Mouse (Mus musculus): Measurements from ENCODE around the gene Prkab1. TPM values are rescaled to one million over a fixed set of nuclear protein-coding genes. Genes with fewer than 3 reads are reported as not detected.
A peak's percentile ranks its signal among the peaks of the same experiment; 100 is the strongest.

Gene Prkab1
- polyA plus RNA-seq, 1 experiment from 2014 or later = 84.0 TPM

DNA sequence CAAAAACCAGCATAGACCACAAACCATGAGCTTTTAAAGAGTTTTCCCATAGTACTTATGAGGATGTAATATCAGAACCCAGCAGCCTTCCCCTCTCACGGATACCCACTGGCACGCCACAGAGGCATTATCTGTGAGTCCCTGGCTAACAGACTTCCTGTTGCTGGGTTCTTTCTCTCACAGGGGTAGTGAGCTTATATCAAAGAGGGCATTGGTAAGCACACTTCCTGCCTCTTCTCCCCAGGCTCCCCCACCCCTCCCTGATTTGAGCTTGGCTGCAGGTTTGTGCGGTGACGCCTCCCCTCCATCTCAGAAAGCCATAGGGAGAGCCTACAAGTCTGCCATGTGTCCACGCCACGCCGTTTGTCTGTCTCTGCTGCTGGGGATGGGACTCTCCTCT, 4.8 kb upstream of the Prkab1 start:
- Histone ChIP-seq H3K27me3 (ENCODE audit: low read depth, poor library complexity, severe bottlenecking) (peaks cover 11% of the 10 kb centered on the region; the same call in 1 of the 2 replicates), H3K9me3 (replicated peaks) (no peaks in the 10 kb centered on the region), H3K4me1 (peaks cover 10% of the 10 kb centered on the region), H3K4me3 (no peak overlapping the region), H3K27ac (no peak overlapping the region), H3K36me3 (no peaks in the 10 kb centered on the region)
- DNase-seq (ENCODE audit: low spot score) = no peak
- 66% methylated on average over 7 of the region's 7 CpGs for WGBS

DNA sequence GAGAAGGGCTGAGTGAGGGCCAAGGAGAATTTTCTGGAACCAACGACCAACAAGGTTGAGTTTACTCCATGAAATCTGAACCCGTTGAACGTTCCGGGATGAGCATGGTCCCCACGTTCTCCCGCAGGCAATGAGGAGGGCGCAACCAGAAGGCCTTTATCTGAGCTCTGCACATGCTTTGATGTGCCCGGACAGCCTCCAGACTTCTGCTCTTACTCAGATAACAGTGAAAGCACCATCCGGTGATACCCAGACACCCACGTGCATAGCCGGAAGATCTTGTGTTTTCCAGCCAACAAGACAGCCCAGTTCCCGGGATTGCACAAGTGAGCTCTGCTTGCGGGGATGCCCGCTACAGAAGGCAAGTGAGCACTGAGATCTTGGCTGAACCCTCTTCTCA, 2.3 kb upstream of the Prkab1 start:
- H3K27me3 ChIP-seq (ENCODE audit: low read depth, poor library complexity, severe bottlenecking) = peaks cover 11% of the 10 kb centered on the region; the same call in 1 of the 2 replicates
- no peak overlapping the region for H3K4me3 ChIP-seq
- DNase-seq (ENCODE audit: low spot score) = no peak
- 94% methylated on average over 14 of the region's 14 CpGs for WGBS
- H3K27ac ChIP-seq = no peak overlapping the region
- peaks cover 24% of the 10 kb centered on the region for H3K4me1 ChIP-seq
- H3K36me3 ChIP-seq = peaks cover 9% of the 10 kb centered on the region
- no peaks in the 10 kb centered on the region for H3K9me3 ChIP-seq (replicated peaks)

DNA sequence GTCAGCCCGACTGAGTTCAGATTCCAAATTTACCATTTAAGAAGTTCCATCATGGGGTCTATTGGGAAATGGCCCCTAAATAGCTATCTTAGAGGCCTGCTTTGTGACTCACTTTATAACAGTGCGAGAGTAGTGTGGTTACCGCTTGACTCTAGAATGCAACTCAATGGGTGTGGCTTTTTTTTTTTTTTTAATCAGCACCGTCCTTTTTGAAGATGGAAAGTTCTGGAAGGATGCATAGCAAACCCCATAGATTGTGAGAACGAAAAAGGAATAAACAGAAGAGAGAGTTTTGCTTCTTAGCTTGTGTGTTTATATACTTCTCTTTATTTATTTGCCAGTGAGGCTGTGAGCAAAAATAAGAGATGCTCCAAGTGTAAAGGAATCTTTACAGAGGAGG, 1.8 kb upstream of the Prkab1 start:
- no peak for DNase-seq (ENCODE audit: low spot score)
- H3K9me3 ChIP-seq (replicated peaks) = no peaks in the 10 kb centered on the region
- no peak overlapping the region for H3K27ac ChIP-seq
- H3K27me3 ChIP-seq (ENCODE audit: low read depth, poor library complexity, severe bottlenecking) = peaks cover 11% of the 10 kb centered on the region; the same call in 1 of the 2 replicates
- H3K4me3 ChIP-seq = no peak overlapping the region
- H3K4me1 ChIP-seq = peaks cover 24% of the 10 kb centered on the region
- peaks cover 14% of the 10 kb centered on the region for H3K36me3 ChIP-seq
- 88% methylated on average over 5 of the region's 5 CpGs for WGBS

DNA sequence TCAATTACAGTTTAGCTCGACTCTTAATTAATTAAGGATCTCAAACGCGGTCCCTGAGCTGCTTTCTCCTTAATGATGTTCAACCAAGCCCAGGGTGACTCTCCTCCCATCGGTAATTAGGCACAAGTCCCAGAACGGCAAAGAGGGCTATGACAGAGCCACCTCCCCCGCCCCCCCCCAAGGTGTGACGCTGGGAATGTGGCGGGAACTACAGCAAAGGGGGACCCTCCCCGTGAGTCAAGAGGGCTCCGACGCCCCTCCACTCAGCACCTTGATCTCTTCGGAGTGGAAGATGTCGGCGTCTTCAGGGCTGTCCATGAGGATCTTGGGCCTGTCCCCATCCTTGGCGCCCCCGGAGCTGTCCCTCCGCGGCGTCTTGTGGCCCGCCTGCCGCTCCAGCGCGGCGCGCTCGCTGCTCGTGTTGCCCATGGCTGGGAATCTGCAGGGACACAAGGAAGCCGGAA, 455 bp downstream of the Prkab1 start:
- no peak for DNase-seq (ENCODE audit: low spot score)
- Histone ChIP-seq H3K4me1 (peaks cover 17% of the 10 kb centered on the region), H3K36me3 (peaks cover 37% of the 10 kb centered on the region), H3K9me3 (replicated peaks) (no peaks in the 10 kb centered on the region), H3K4me3 (peak overlapping the region; percentile 89), H3K27ac (peak overlapping the region; percentile 93), H3K27me3 (ENCODE audit: low read depth, poor library complexity, severe bottlenecking) (no peaks in the 10 kb centered on the region)
- WGBS = 1% methylated on average over 28 of the region's 28 CpGs

DNA sequence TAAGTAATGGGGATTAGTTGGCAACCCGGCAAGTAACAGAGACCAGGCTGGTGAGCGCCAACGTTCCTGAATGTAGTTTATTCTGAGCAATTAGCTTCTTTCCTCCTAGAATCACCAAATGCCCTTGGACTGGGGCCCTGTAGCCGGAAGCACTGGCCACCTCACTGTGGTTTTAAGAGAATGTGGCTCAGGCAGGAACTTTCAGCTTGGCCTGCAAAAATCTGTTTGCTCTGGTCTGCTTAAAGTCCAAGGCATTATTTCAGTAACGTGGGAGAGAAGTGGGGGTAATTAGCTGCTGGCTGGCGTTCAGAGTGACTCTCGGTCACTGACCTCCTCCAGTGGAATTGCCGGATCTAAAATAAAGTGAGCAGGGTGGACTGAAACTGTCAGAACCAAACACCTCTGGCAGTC, 1.1 kb downstream of the Prkab1 start:
- Histone ChIP-seq H3K4me3 (peak overlapping the region; percentile 89), H3K9me3 (replicated peaks) (no peaks in the 10 kb centered on the region), H3K4me1 (peaks cover 17% of the 10 kb centered on the region), H3K36me3 (peaks cover 42% of the 10 kb centered on the region), H3K27me3 (ENCODE audit: low read depth, poor library complexity, severe bottlenecking) (no peaks in the 10 kb centered on the region), H3K27ac (peak overlapping the region; percentile 93)
- no peak for DNase-seq (ENCODE audit: low spot score)
- WGBS = 30% methylated on average over 8 of the region's 8 CpGs

DNA sequence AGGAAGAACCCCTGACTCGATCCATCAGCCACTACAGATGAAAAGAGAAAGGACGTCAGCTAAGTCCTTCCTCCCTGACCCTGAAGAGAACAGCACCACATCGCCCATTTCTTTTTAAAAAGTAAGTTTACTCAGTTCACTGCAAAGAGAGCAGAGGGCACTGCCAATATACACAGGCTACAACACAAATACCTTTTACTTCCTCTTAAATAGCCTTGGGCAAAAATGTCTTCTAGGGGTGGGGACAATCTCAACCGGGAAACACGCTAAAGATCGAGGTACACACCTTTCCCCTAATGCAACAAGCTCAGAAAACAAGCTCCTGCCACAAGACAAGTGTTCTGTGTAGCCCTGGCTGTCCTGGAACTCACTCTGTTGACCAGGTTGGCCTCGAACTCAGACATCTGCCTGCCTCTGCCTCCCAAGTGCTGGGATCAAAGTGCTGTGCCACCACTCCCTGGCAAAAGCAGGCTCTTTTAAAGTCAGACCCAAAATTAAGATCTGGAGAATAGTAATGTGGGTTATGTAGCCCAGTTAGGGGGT, 1.6 kb downstream of the Prkab1 start:
- no peaks in the 10 kb centered on the region for H3K9me3 ChIP-seq (replicated peaks)
- peaks cover 17% of the 10 kb centered on the region for H3K4me1 ChIP-seq
- H3K27ac ChIP-seq = peak overlapping the region; percentile 93; the same call in 1 of the 2 replicates
- WGBS = 84% methylated on average over 7 of the region's 7 CpGs
- H3K4me3 ChIP-seq = peak overlapping the region; percentile 89
- DNase-seq (ENCODE audit: low spot score) = no peak
- peaks cover 48% of the 10 kb centered on the region for H3K36me3 ChIP-seq
- H3K27me3 ChIP-seq (ENCODE audit: low read depth, poor library complexity, severe bottlenecking) = no peaks in the 10 kb centered on the region

DNA sequence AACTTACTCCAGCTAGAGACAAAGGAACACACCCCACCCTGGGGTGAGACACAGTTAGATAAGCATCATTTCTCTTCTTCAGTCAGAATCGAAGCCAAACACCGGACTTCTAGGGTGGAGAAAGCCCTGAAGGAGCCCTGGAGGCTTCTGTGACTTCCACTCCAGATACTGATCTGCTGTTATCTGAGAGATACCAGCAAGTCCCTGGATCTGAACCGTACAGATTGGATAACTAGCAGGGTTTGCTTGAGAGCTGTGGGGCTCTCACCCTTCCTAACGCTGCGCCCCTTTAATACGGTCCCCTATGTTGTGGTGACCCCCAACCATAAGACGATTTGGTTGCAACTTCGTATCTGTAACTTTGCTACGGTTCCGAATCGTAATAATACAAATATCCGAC, 2.2 kb downstream of the Prkab1 start:
- Histone ChIP-seq H3K27me3 (ENCODE audit: low read depth, poor library complexity, severe bottlenecking) (no peaks in the 10 kb centered on the region), H3K4me3 (no peak overlapping the region), H3K27ac (no peak overlapping the region), H3K4me1 (peaks cover 17% of the 10 kb centered on the region), H3K9me3 (replicated peaks) (no peaks in the 10 kb centered on the region), H3K36me3 (peaks cover 54% of the 10 kb centered on the region)
- WGBS = 93% methylated on average over 12 of the region's 12 CpGs
- no peak for DNase-seq (ENCODE audit: low spot score)

DNA sequence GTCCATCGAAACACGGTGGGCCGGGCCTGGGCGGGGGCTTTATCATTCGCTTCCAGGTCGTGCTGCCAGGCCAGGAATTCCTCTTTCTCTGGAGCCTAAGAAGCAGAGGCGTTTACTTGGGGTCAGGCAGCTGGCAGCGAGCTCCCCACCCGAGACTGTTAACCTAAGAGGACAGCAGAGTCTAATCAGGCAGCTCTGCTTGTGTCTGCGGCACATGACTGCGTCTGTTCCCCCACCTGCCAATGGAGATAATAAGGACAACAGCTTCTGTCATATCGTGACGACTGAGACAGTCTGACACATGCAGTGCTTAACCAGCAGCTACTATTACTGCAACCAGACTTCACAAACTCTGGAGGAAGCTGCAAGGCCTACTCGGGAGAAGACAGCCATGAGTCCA, 2.8 kb downstream of the Prkab1 start:
- 91% methylated on average over 14 of the region's 14 CpGs for WGBS
- H3K9me3 ChIP-seq (replicated peaks) = no peaks in the 10 kb centered on the region
- peaks cover 60% of the 10 kb centered on the region for H3K36me3 ChIP-seq
- H3K4me3 ChIP-seq = no peak overlapping the region
- no peaks in the 10 kb centered on the region for H3K27me3 ChIP-seq (ENCODE audit: low read depth, poor library complexity, severe bottlenecking)
- no peak for DNase-seq (ENCODE audit: low spot score)
- no peak overlapping the region for H3K27ac ChIP-seq
- H3K4me1 ChIP-seq = peaks cover 17% of the 10 kb centered on the region

DNA sequence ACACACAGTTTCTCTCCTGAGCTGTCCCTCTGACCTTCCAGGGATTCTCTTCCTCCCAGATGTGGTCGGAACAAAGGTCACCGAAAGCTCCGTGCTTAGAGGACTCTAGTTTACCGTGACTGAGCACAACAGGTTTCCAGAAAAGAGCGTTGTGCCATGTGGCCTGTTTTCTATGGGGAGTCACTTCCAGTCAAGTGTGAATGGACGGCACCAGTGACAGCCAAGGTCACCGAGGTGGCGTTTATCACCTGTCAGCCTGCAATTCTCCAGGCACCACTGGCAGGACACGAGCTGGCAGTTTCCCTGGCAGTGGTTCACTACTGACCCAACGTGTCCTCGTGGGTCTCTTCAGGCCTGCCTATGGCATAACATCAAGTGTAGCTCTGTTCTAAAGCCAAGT, 4.9 kb downstream of the Prkab1 start:
- Histone ChIP-seq H3K9me3 (replicated peaks) (no peaks in the 10 kb centered on the region), H3K27ac (no peak overlapping the region), H3K4me1 (peaks cover 14% of the 10 kb centered on the region), H3K36me3 (peaks cover 81% of the 10 kb centered on the region), H3K4me3 (no peak overlapping the region), H3K27me3 (ENCODE audit: low read depth, poor library complexity, severe bottlenecking) (no peaks in the 10 kb centered on the region)
- DNase-seq (ENCODE audit: low spot score) = no peak
- WGBS = 57% methylated on average over 11 of the region's 11 CpGs

DNA sequence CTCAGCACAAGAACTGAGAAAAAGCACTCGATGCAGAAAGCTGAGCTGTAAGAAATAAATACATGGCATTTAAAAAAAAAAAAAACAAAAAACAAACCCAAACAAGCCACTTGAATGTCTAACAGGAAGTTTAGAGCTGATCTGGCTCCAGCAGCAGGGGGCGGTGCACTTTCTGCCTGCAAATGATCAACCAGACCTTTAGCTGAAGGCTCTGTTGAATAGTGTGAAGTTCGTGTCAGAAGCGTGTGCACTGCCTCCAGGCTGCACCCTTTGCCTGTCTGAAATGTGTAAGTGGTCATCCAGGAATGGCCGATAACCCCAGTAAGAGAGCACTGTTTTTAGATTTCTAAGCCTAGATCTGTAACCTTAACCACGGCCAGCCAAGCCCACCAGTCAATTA, 5.5 kb downstream of the Prkab1 start:
- no peak overlapping the region for H3K4me3 ChIP-seq
- no peak for DNase-seq (ENCODE audit: low spot score)
- H3K27ac ChIP-seq = no peak overlapping the region
- H3K9me3 ChIP-seq (replicated peaks) = no peaks in the 10 kb centered on the region
- H3K4me1 ChIP-seq = peaks cover 14% of the 10 kb centered on the region
- peaks cover 87% of the 10 kb centered on the region for H3K36me3 ChIP-seq
- WGBS = 89% methylated on average over 6 of the region's 6 CpGs
- no peaks in the 10 kb centered on the region for H3K27me3 ChIP-seq (ENCODE audit: low read depth, poor library complexity, severe bottlenecking)

DNA sequence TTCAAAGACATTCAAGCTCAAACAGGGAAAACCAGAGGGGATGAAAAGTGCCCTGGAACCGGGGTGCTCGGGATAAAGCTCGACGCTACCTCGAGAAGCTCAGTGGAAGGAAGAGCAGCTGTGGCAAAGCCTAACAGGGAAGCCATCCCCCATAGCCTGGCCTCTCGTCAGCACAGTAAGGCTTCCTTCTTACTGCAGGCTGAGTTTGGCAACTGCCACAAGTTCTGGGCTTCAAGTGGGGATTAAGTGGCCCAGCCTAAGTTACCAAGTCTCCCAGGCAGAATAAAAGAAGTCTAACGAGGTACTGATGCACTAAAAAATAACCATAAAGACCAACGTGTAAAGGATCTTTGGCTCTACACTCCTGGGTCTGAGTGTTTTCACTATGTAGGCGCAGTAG, 6.1 kb downstream of the Prkab1 start:
- H3K9me3 ChIP-seq (replicated peaks) = no peaks in the 10 kb centered on the region
- H3K27me3 ChIP-seq (ENCODE audit: low read depth, poor library complexity, severe bottlenecking) = no peaks in the 10 kb centered on the region
- no peak for DNase-seq (ENCODE audit: low spot score)
- no peak overlapping the region for H3K27ac ChIP-seq
- peaks cover 11% of the 10 kb centered on the region for H3K4me1 ChIP-seq
- 94% methylated on average over 9 of the region's 9 CpGs for WGBS
- H3K36me3 ChIP-seq = peaks cover 93% of the 10 kb centered on the region
- H3K4me3 ChIP-seq = no peak overlapping the region

DNA sequence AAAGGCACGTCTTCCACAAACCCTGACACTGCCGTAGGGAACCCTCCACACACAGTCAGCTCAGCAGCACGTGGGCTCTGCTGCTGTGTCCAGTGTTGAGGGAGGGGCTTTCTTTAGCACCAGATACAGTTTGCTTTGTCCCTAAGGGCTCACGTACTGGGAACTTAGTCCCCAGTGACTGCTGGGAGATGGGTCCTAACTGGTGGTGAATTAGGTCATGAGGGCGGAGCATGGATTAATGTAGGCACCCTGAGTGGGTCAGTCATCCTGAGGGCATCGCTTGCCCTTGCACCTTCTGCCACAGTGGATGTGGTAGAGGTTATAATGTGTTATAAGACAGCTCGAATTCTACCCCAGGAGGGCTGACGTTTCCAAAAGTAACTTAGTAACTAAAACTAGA, 6.9 kb downstream of the Prkab1 start:
- Histone ChIP-seq H3K4me1 (peaks cover 3% of the 10 kb centered on the region), H3K36me3 (peaks cover 99% of the 10 kb centered on the region), H3K27ac (no peak overlapping the region), H3K4me3 (no peak overlapping the region), H3K9me3 (replicated peaks) (no peaks in the 10 kb centered on the region), H3K27me3 (ENCODE audit: low read depth, poor library complexity, severe bottlenecking) (no peaks in the 10 kb centered on the region)
- DNase-seq (ENCODE audit: low spot score) = no peak
- WGBS = 94% methylated on average over 8 of the region's 8 CpGs

DNA sequence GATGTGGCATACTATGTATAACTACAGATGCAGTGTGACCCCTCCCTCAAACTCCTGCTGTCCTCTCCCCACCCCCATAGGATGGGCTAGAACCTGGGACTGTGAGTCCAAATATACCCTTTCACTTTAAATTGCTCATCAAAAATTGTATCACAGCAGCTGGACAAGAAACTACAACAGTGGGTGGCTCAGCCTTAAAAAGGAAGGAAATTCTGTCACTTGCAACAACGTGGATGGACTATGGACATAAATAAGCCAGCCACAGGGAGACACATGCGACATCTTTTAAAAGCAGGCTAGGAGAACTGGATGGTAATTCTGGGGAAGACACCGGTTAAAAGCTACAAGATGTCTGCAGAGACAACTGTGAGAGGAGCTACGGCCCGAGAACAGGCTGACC, 7.8 kb downstream of the Prkab1 start:
- Histone ChIP-seq H3K36me3 (peaks cover 92% of the 10 kb centered on the region), H3K4me3 (no peak overlapping the region), H3K27me3 (ENCODE audit: low read depth, poor library complexity, severe bottlenecking) (no peaks in the 10 kb centered on the region), H3K4me1 (no peaks in the 10 kb centered on the region), H3K9me3 (replicated peaks) (no peaks in the 10 kb centered on the region), H3K27ac (no peak overlapping the region)
- 96% methylated on average over 5 of the region's 5 CpGs for WGBS
- no peak for DNase-seq (ENCODE audit: low spot score)

DNA sequence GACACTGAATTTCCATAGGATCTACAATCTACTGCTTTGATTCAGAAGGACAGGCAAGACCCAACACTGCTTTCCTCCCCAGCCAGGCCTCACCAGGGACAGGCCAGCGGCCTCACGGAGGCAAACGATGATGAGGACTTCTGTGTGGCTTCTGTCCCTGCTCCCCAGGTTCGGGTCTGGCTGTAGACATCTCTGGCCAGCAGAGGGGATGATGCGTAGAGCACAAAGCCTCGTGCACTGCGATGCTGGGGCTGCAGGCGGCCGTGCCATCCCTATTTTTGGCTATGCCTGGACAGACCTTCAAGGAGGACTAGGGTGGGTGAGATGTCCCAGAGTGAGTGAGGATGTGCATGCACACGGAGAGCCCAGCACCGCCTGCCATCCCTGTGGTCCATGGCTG, 10.1 kb downstream of the Prkab1 start:
- H3K36me3 ChIP-seq = peaks cover 69% of the 10 kb centered on the region

More for the DNA sequence above, 10.1 kb downstream of the Prkab1 start:
- H3K27me3 ChIP-seq (ENCODE audit: low read depth, poor library complexity, severe bottlenecking) = no peaks in the 10 kb centered on the region
- no peaks in the 10 kb centered on the region for H3K9me3 ChIP-seq (replicated peaks)
- no peak overlapping the region for H3K27ac ChIP-seq
- no peaks in the 10 kb centered on the region for H3K4me1 ChIP-seq
- no peak for DNase-seq (ENCODE audit: low spot score)
- WGBS = 94% methylated on average over 11 of the region's 11 CpGs
- no peak overlapping the region for H3K4me3 ChIP-seq
